Mouse (Mus musculus) bone marrow, adult 2 months (tissue): ENCODE measurements around the gene Tnk1.
A peak's percentile ranks its signal among the peaks of the same experiment; 100 is the strongest.

Experiments
- CTCF ChIP-seq: fragments of 200-500 bp; IDR thresholded peaks from 2 replicates; pipeline ENCODE4 v1.5.1; 2011; ENCODE audit warnings: low read length, control low read depth; ENCODE audit not compliant: control insufficient read depth, insufficient read depth
- POLR2A ChIP-seq: fragments of 200-500 bp; IDR thresholded peaks from 2 replicates; pipeline ENCODE4 v1.6.1; 2011; ENCODE audit warnings: low read depth, mild to moderate bottlenecking, control low read depth, low read length, borderline replicate concordance; ENCODE audit not compliant: control insufficient read depth

- no peak for TF ChIP-seq CTCF
- 0 out of 2 replicates have a peak, but pooled peaks have one; percentile 38 for TF ChIP-seq POLR2A
Observed at GRCm38 (mm10) chr11:69846738-69847688, 11.5 kb downstream of the Tnk1 start.
